Mouse (Mus musculus) heart, adult 2 months (tissue): Measurements from ENCODE around the gene Ppp3ca. TPM values are rescaled to one million over a fixed set of nuclear protein-coding genes. Genes with fewer than 3 reads are reported as not detected.

ENCODE experiments used
- DNase-seq, 2 experiments: peaks; one replicate each; pipeline ENCODE4 v3.0.0; 2021
- H3K27ac ChIP-seq: fragments of 200-600 bp; 2 replicates; pipeline ENCODE4 v1.8.1; 2022
- H3K27me3 ChIP-seq: fragments of 200-500 bp; 2 replicates; pipeline ENCODE4 v1.6.1; 2012; ENCODE audit warnings: mild to moderate bottlenecking, low read length, inconsistent platforms, mixed read lengths; ENCODE audit not compliant: control insufficient read depth, insufficient read depth
- H3K36me3 ChIP-seq: fragments of 200-500 bp; 2 replicates; pipeline ENCODE4 v1.6.1; 2012; ENCODE audit warnings: low read length, inconsistent platforms; ENCODE audit not compliant: control insufficient read depth, insufficient read depth
- H3K4me1 ChIP-seq: fragments of 200-500 bp; 2 replicates; pipeline ENCODE4 v1.6.1; 2011; ENCODE audit warnings: low read length; ENCODE audit not compliant: control insufficient read depth, insufficient read depth
- H3K4me3 ChIP-seq: fragments of 200-600 bp; 2 replicates; pipeline ENCODE4 v1.8.1; 2022
- H3K79me2 ChIP-seq: fragments of 200-500 bp; replicated peaks from 2 replicates; pipeline ENCODE4 v1.6.1; 2012; ENCODE audit warnings: mild to moderate bottlenecking, inconsistent platforms, low read length, moderate library complexity, mixed read lengths; ENCODE audit not compliant: control insufficient read depth, insufficient read depth
- H3K9ac ChIP-seq: fragments of 200-500 bp; 2 replicates; pipeline ENCODE4 v1.6.1; 2012; ENCODE audit warnings: low read depth, mild to moderate bottlenecking, control low read depth, inconsistent platforms, low read length, mixed read lengths
- CTCF ChIP-seq: fragments of 200-600 bp; IDR thresholded peaks from 2 replicates; pipeline ENCODE4 v1.8.1; 2022; ENCODE audit warnings: antibody characterized with exemption, mild to moderate bottlenecking, moderate library complexity
- EP300 ChIP-seq: fragments of 200-500 bp; IDR thresholded peaks from 2 replicates; pipeline ENCODE4 v1.6.1; 2011; ENCODE audit warnings: low read depth, low read length, control low read depth; ENCODE audit not compliant: insufficient read depth
- POLR2A ChIP-seq: fragments of 200-500 bp; IDR thresholded peaks from 2 replicates; pipeline ENCODE4 v1.6.1; 2011; ENCODE audit warnings: mild to moderate bottlenecking, low read depth, low read length, control low read depth; ENCODE audit not compliant: insufficient read depth
- WGBS: fragments of 180-500 bp; shearing (Covaris S2); methylation state at CpG from one replicate; pipeline ENCODE4 v1.1.7; 2018; 5-methylcytosine and 5-hydroxymethylcytosine counted together
- intact Hi-C: fragments of 180-260 bp; cut with DNase I; formaldehyde crosslinking; loops from one replicate; pipeline ENCODE4 v1.15.1; 2025
- polyA plus RNA-seq: library from polyadenylated mRNA; depleted of rRNA; stranded (reverse); fragments of >200 nt; gene quantifications from 2 replicates; pipeline ENCODE4 v1.2.3, GENCODE M21; 2012
- total RNA-seq, 2 experiments: library from RNA; stranded (reverse); gene quantifications; 2 replicates each; pipeline ENCODE4 v1.2.3; 2021

The Ppp3ca gene
- total and polyA plus RNA-seq, 3 experiments, result 18.3 to 44.3 (median 41.7) TPM

DNA sequence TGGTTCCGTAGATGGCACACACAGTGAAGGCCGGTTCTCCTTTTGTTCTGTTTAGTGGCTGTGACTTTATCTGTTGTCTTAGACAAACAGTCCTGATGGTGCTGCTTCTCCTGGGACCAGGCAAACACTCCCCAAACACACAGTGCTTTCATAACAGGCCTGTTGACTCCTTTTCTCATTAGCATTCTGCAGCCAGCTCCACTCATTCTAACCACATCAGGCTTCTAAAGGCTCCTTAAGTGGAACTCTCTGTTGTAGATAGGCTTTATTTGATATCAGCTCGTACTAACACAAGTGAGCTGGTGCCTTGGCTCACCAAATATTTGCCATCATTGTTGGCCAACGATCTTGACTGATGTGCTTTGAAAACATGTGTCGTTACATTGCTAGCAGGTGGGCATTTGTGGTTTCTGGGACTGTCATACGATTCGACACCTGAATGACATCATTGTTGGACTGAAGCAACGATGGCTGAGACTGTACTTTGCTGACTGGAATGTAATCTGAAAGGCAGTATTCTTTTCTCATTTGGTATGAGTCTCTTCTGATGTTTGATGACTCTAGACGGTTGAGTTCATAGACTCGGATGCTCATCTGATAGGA, 74.5 kb downstream of the Ppp3ca start:
- H3K9ac ChIP-seq, result no peak overlapping the region
- H3K27me3 ChIP-seq, result no peaks in the 10 kb centered on the region
- peaks cover 13% of the 10 kb centered on the region for H3K4me1 ChIP-seq
- intact Hi-C loops, result loop anchor here (5.0 kb wide), 1 partner anchor 58 kb away; no protein-coding TSS in a partner anchor
- 62% methylated on average over 10 of the region's 10 CpGs for WGBS
- DNase-seq, result no peak
- no peak overlapping the region for H3K27ac ChIP-seq
- no peak for TF ChIP-seq CTCF
- no peak for TF ChIP-seq POLR2A
- TF ChIP-seq EP300, result no peak
- no peak overlapping the region for H3K4me3 ChIP-seq
- H3K79me2 ChIP-seq, result peaks cover 13% of the 10 kb centered on the region
- peaks cover 4% of the 10 kb centered on the region; the same call in 1 of the 2 replicates for H3K36me3 ChIP-seq

DNA sequence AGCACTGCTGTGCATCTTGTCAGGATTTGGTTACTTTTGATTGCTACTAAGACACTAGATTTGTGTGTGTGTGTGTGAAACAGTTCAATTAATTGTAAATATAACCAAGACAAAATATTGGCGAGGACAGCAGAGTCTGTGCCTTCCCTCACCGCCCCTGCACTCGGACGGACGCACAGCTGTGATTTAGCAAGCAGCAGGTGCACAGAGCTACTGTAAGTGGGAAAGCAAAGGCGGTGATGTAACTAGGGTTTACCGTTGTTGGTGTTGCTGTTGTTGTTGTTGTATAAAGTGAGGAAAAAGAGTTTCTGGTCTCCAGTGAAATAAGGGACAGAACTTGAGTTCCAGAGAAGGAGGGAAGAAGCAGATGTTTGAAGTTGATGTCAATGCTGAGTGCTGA, 75.5 kb downstream of the Ppp3ca start:
- Histone ChIP-seq H3K79me2 (peaks cover 16% of the 10 kb centered on the region), H3K27ac (no peak overlapping the region), H3K4me1 (peaks cover 17% of the 10 kb centered on the region), H3K36me3 (peaks cover 4% of the 10 kb centered on the region), H3K27me3 (no peaks in the 10 kb centered on the region), H3K9ac (no peak overlapping the region), H3K4me3 (no peak overlapping the region)
- 74% methylated on average over 7 of the region's 7 CpGs for WGBS
- intact Hi-C loops, result no loop called here
- TF ChIP-seq EP300 (no peak), POLR2A (no peak), CTCF (no peak)
- no peak for DNase-seq

DNA sequence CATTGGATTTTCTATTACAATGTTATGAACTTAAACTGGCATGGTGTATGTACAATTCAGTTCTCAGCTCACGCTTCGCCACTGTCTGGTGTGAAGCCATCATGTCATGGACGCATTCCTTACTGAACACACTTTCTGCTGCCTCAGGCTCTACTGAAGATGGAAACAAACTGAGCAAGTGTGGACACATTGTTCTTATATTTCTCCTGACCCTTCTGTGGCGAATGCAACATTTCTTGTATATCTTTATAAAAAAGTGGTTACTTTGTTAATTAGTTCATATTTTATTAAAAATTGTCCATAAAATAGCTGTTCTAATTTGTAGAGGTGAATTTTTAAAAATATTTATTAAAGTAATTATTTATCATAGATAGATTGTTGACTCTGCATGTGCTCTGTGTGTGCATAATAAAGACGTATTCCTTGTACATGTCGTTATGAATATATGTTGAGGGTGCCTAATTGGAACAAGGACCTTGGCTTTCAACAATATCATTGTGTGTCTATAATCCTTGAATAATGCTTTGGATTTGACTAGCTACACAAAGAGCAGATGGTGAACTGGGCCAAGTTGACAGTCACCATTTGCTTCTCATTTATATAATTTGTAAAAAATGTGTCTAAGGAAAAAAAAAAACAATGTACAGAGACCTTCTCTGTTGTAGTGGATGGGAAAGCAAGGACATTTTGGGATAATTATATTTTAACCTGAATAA, 79.0 kb downstream of the Ppp3ca start:
- intact Hi-C loops, result no loop called here
- Histone ChIP-seq H3K36me3 (peaks cover 2% of the 10 kb centered on the region), H3K27ac (no peak overlapping the region), H3K79me2 (peaks cover 12% of the 10 kb centered on the region), H3K9ac (no peak overlapping the region), H3K4me3 (no peak overlapping the region), H3K4me1 (peaks cover 13% of the 10 kb centered on the region), H3K27me3 (no peaks in the 10 kb centered on the region)
- WGBS, result 96% methylated on average over 6 of the region's 6 CpGs
- no peak for TF ChIP-seq POLR2A
- no peak for TF ChIP-seq EP300
- no peak for TF ChIP-seq CTCF
- no peak for DNase-seq

GRCm38 (mm10) chr3:136749477-136749797, 79.5 kb downstream of the Ppp3ca start:
- peaks cover 10% of the 10 kb centered on the region for H3K4me1 ChIP-seq
- intact Hi-C loops, result no loop called here
- H3K4me3 ChIP-seq, result no peak overlapping the region
- H3K36me3 ChIP-seq, result no peaks in the 10 kb centered on the region; the same call in none of the 2 replicates
- TF ChIP-seq POLR2A (no peak), EP300 (no peak)
- H3K9ac ChIP-seq, result no peak overlapping the region
- peaks cover 10% of the 10 kb centered on the region for H3K79me2 ChIP-seq
- DNase-seq, result no peak
- no peaks in the 10 kb centered on the region for H3K27me3 ChIP-seq
- no peak overlapping the region for H3K27ac ChIP-seq

DNA sequence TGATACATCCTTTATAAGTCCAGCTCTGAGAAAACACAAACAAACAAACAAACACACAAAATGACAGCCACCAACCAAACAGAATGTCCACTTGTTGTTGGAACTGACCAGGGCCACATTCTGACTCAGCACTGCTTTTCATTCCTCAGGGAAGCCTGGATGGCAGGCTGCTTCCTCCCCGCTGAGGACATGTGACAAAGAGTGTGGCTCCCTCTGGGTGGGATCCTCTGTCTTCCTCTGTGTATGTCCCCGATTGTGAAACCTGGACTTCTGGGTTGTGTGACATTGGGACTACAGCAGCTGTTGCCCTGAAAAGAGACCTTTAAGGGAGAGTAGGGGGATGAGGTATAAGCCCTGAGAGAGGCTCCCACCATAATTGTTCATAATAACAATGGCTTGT, 80.0 kb downstream of the Ppp3ca start:
- Histone ChIP-seq H3K4me3 (no peak overlapping the region), H3K4me1 (peaks cover 10% of the 10 kb centered on the region), H3K27me3 (no peaks in the 10 kb centered on the region), H3K27ac (no peak overlapping the region), H3K9ac (no peak overlapping the region), H3K36me3 (no peaks in the 10 kb centered on the region; the same call in none of the 2 replicates), H3K79me2 (peaks cover 9% of the 10 kb centered on the region)
- intact Hi-C loops, result no loop called here
- WGBS, result 40% methylated on average over 2 of the region's 2 CpGs
- TF ChIP-seq EP300 (no peak), CTCF (no peak), POLR2A (no peak)
- no peak for DNase-seq

- WGBS, result 92% methylated on average over 5 of the region's 5 CpGs
- H3K4me3 ChIP-seq, result no peak overlapping the region
- intact Hi-C loops, result no loop called here
- no peak overlapping the region for H3K27ac ChIP-seq
- TF ChIP-seq CTCF, result no peak
- no peak for TF ChIP-seq EP300
- no peak for TF ChIP-seq POLR2A
- H3K36me3 ChIP-seq, result no peaks in the 10 kb centered on the region; the same call in none of the 2 replicates
- H3K4me1 ChIP-seq, result peaks cover 8% of the 10 kb centered on the region
- H3K9ac ChIP-seq, result no peak overlapping the region
- no peak for DNase-seq
- H3K79me2 ChIP-seq, result peaks cover 7% of the 10 kb centered on the region
- H3K27me3 ChIP-seq, result no peaks in the 10 kb centered on the region
Measured at GRCm38 (mm10) chr3:136752126-136752716, 82.3 kb downstream of the Ppp3ca start.
